Mouse (Mus musculus) C2C12 (cell line): ENCODE measurements at regions not wholly inside any gene's neighbourhood (a gene's known extent, or its start where the extent isn't known, plus 50 kb on each side); places are given as distances from the start of the nearest gene placed in this dataset.

Source experiments
- H3K27me3 ChIP-seq: one replicate; pipeline ENCODE4 v1.6.1; 2011; ENCODE audit not compliant: control insufficient read depth, insufficient read depth, insufficient read length
- H3K36me3 ChIP-seq: one replicate; pipeline ENCODE4 v1.6.1; 2011; ENCODE audit not compliant: control insufficient read depth, insufficient read depth
- H3K4me3 ChIP-seq: one replicate; pipeline ENCODE4 v1.5.1; 2011; ENCODE audit warnings: mild to moderate bottlenecking, control low read depth; ENCODE audit not compliant: poor library complexity, insufficient read depth, severe bottlenecking
- H3K79me2 ChIP-seq: one replicate; pipeline ENCODE4 v1.6.1; 2011; ENCODE audit not compliant: control insufficient read depth, insufficient read depth
- H3K79me3 ChIP-seq: one replicate; pipeline ENCODE4 v1.6.1; 2011; ENCODE audit warnings: low read depth, control low read depth
- H3ac ChIP-seq: one replicate; pipeline ENCODE3; 2011; ENCODE audit warnings: low read depth; ENCODE audit not compliant: control insufficient read depth, insufficient read length
- CEBPB ChIP-seq: IDR thresholded peaks from one replicate; pipeline ENCODE4 v1.6.1; 2011; ENCODE audit warnings: low read depth, mild to moderate bottlenecking, control low read depth, moderate library complexity
- CTCF ChIP-seq: IDR thresholded peaks from one replicate; pipeline ENCODE4 v1.5.1; 2011; ENCODE audit not compliant: control insufficient read depth, insufficient read depth, insufficient read length
- FOSL1 ChIP-seq: IDR thresholded peaks from one replicate; pipeline ENCODE4 v1.8.0; 2011; ENCODE audit warnings: mild to moderate bottlenecking, low read length; ENCODE audit not compliant: poor library complexity, insufficient read depth, severe bottlenecking
- MAX ChIP-seq: IDR thresholded peaks from one replicate; pipeline ENCODE4 v1.6.1; 2011; ENCODE audit warnings: mild to moderate bottlenecking, control low read depth
- MYOD1 ChIP-seq: IDR thresholded peaks from one replicate; pipeline ENCODE4 v1.6.1; 2011; ENCODE audit warnings: low read depth; ENCODE audit not compliant: control insufficient read depth, insufficient read length
- MYOG ChIP-seq: IDR thresholded peaks from one replicate; pipeline ENCODE4 v1.6.1; 2011; ENCODE audit not compliant: control insufficient read depth, insufficient read length; ENCODE audit errors: extremely low read depth
- USF1 ChIP-seq: IDR thresholded peaks from one replicate; pipeline ENCODE4 v1.6.1; 2011; ENCODE audit warnings: low read depth, mild to moderate bottlenecking, control low read depth, moderate library complexity

- H3K4me3 ChIP-seq, result peak overlapping the region; percentile 14
- H3ac ChIP-seq, result peak overlapping the region; percentile 62
- peaks cover 41% of the 10 kb centered on the region for H3K79me2 ChIP-seq
- no peaks in the 10 kb centered on the region for H3K27me3 ChIP-seq
- H3K79me3 ChIP-seq, result peaks cover 30% of the 10 kb centered on the region
- TF ChIP-seq MYOD1, result no peak
- peak; percentile 8 for TF ChIP-seq MAX
- H3K36me3 ChIP-seq, result peaks cover 30% of the 10 kb centered on the region
Observed at GRCm38 (mm10) chr14:115040091-115040571, 51.9 kb upstream of the Gpc5 start.

GRCm38 (mm10) chr14:115040578-115041206 is 51.3 kb upstream of the Gpc5 start:
- H3K79me2 ChIP-seq, result peaks cover 46% of the 10 kb centered on the region
- TF ChIP-seq CEBPB (no peak), MAX (peak; percentile 56)

GRCm38 (mm10) chr14:115041336-115042054 is 50.5 kb upstream of the Gpc5 start:
- Histone ChIP-seq H3K79me3 (peaks cover 40% of the 10 kb centered on the region), H3K36me3 (peaks cover 44% of the 10 kb centered on the region)

More at GRCm38 (mm10) chr14:115040578-115041206, 51.3 kb upstream of the Gpc5 start:
- no peaks in the 10 kb centered on the region for H3K27me3 ChIP-seq
- H3ac ChIP-seq, result peak overlapping the region; percentile 99
- H3K4me3 ChIP-seq, result peak overlapping the region; percentile 68
- peaks cover 34% of the 10 kb centered on the region for H3K79me3 ChIP-seq
- H3K36me3 ChIP-seq, result peaks cover 36% of the 10 kb centered on the region

GRCm38 (mm10) chr14:115042055-115042564 is 49.9 kb upstream of the Gpc5 start:
- peaks cover 43% of the 10 kb centered on the region for H3K79me3 ChIP-seq
- no peaks in the 10 kb centered on the region for H3K27me3 ChIP-seq
- H3K79me2 ChIP-seq, result peaks cover 59% of the 10 kb centered on the region
- peak overlapping the region; percentile 68 for H3K4me3 ChIP-seq
- peak overlapping the region; percentile 99 for H3ac ChIP-seq
- TF ChIP-seq USF1 (no peak), MYOG (no peak), CTCF (peak; percentile 91), CEBPB (no peak), MYOD1 (no peak), MAX (peak; percentile 94), FOSL1 (no peak)
- H3K36me3 ChIP-seq, result peaks cover 50% of the 10 kb centered on the region

More at GRCm38 (mm10) chr14:115041336-115042054, 50.5 kb upstream of the Gpc5 start:
- no peaks in the 10 kb centered on the region for H3K27me3 ChIP-seq
- H3K79me2 ChIP-seq, result peaks cover 53% of the 10 kb centered on the region
- H3ac ChIP-seq, result peak overlapping the region; percentile 99
- H3K4me3 ChIP-seq, result peak overlapping the region; percentile 68
- no peak for TF ChIP-seq MYOG
- TF ChIP-seq MAX, result no peak
- no peak for TF ChIP-seq FOSL1
- TF ChIP-seq MYOD1, result no peak
- TF ChIP-seq USF1, result no peak
- no peak for TF ChIP-seq CTCF
- no peak for TF ChIP-seq CEBPB
